Mouse (Mus musculus): ENCODE results near the gene Prkn. TPM values are rescaled to one million over a fixed set of nuclear protein-coding genes. Genes with fewer than 3 reads are reported as not detected.

The Prkn gene
- total RNA-seq, 4 experiments from 2014 or later = 12.0 to 26.3 (median 18.2) TPM

GRCm38 (mm10) chr17:11663437-11663836 lies 823.3 kb downstream of the Prkn start:
- no peak for DNase-seq

GRCm38 (mm10) chr17:11664610-11665345 lies 824.6 kb downstream of the Prkn start:
- no peak for DNase-seq

DNA sequence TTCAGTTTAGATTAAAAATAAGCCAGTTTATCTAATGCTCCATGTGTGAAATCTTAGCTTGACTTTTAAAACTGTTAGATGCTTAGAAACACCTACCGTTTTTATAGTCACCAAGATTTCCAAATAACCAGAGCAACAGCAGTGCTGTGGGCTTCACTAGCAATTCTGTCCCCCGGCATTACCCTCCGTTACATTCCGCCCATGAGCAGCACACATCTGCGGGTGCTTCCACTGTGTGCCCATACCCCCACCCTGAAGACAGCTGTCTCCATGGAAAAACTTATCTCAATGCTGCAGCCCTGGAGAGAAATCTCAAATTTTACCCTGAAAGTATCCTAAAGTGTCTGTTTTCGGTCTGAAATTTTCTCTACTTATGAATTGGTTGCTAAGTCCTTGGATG lies 839.5 kb downstream of the Prkn start:
- no peak for DNase-seq

- no peak for DNase-seq
Observed at GRCm38 (mm10) chr17:11680456-11680855, 840.3 kb downstream of the Prkn start.

- no peak for DNase-seq
Observed at GRCm38 (mm10) chr17:11681825-11682372, 841.7 kb downstream of the Prkn start.

- no peak for DNase-seq
Observed at GRCm38 (mm10) chr17:11705005-11705404, 864.8 kb downstream of the Prkn start.

- no peak for DNase-seq
Observed at GRCm38 (mm10) chr17:11705761-11706160, 865.6 kb downstream of the Prkn start.

DNA sequence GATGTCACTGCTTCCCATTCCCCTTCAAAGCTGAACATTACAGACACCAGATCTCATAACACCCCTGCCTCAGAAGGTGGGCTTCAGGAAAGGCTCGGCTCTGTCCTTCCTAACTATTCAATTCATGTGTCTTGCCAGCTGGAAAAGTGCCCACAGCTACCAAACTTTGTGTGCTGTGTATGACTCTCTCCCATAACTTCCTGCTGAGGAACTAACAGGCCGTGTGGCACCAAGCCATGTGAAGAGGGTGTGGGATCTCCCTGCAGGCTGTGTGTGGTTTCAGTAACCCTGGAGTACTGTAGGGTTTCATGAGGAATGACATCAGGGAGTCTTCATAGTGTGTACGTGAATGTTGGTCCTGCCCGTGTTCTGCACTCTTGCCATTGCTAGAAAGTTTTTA lies 871.9 kb downstream of the Prkn start:
- no peak for DNase-seq

DNA sequence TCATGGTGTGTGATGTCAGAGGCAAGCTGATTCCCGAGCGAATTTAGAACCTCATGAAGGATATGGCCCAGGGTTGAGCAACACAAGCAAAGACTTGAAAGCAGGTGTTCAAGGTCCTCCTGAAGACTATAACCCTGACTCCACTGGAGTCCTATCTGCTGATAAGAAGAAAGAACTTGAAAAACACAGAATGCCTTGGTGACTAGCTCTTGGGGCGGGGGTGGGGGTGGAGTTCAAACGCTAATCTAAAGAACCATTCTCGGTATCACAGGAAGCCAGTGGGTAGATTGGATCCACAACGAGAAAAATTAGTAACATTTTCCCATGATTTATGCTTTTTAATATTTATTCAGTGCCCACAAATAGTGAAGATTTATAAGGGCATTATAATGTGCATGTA lies 879.6 kb downstream of the Prkn start:
- no peak for DNase-seq

DNA sequence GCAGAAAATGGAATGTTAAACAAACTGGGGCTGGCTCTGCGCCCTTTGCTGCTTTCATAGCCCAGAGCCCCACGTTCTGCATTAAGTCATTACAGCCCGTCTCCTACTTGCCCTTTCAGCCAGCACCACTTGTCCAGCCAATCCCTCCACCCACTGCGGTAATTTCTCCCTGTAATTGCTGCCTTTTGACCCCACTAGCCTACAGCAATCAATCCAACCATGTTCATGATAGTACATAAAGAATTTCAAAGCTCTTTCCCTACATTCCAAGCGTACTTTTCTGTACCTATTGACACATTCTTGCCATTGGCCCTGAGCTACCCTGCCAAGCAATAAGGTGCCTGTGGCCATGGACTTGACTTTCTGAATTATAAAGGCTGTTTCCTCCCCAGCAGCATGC lies 881.7 kb downstream of the Prkn start:
- no peak for DNase-seq

GRCm38 (mm10) chr17:11722478-11722877 lies 882.3 kb downstream of the Prkn start:
- DNase-seq = no peak

GRCm38 (mm10) chr17:11724135-11724534 lies 884.0 kb downstream of the Prkn start:
- DNase-seq = no peak

- no peak for DNase-seq
Observed at GRCm38 (mm10) chr17:11727101-11727500, 886.9 kb downstream of the Prkn start.

- no peak for DNase-seq
Observed at GRCm38 (mm10) chr17:11728294-11728693, 888.1 kb downstream of the Prkn start.

DNA sequence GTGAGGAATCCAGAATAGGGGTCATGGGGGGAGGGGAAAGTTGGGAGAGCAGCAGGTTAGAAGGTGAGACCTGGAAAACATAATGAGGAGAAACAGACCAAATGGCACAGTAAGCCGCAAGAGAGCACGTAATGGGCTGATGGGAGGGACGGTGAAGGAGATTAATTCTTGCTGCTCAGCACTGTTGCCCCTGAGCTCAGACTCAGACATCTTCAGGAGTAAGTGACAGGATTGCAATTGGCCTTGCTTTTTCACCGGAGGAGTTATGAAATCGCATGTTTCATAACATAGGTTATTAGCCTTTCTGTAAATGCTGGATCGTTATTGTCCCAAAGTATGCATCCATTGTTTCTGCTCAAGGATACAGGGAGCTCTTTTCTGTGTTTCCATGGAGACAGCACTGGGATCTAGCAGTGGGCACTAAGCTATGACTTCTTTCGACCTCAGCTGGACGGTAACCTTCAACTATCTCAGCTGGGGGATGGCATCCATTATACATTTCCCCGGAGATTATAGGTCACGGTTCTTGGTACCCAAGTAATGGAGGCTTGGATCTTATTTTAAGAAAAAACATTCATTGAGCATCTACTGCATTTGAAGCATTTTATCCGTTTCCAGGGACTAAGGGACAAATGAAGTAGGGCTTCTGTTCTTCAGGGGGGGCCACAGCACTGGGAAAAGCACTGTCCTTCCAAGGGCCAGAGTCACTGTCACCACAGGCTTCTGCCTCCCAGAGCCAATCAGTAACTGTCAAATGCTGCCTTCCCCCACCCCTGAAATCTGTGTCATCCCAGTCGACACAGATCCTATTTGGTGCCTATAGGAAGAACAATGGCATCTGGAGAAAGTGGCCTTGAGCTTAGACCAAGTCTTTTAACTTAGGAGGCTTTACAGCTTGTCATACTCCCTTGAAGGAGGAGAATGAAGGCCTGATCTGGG lies 890.7 kb downstream of the Prkn start:
- no peak for DNase-seq

DNA sequence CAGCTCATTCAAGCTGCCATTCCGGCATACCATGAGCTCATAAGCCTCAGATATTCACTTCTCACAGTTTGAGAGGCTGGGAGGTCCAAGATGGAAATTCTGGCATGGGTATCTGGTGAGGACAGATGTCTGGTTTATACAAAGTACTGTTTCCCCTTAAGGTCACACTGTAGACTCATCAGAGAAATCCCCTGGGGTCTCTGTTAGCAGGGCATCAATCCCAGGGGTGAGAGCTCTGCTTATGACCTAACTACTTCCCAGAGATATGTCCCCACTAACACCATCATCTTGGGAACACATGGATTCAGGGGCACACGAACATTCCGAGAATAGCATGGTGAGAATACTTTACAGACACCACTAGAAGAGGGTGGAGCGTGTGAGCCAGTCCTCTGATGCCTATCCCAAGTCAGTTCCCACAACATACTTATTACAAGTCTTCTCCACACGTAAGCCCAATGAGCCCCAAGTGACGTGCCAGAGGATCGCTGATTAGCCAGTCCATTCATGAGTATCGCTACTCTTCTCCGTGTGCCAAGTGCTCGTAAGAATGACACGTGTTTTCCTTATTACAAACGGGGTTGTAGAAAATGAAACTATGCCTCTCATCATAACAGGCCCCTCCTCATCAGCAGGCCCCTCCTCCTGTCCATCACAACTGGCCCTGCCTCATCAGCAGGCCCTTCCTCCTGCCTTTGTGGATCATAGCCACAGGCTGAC lies 895.1 kb downstream of the Prkn start:
- no peak for DNase-seq

DNA sequence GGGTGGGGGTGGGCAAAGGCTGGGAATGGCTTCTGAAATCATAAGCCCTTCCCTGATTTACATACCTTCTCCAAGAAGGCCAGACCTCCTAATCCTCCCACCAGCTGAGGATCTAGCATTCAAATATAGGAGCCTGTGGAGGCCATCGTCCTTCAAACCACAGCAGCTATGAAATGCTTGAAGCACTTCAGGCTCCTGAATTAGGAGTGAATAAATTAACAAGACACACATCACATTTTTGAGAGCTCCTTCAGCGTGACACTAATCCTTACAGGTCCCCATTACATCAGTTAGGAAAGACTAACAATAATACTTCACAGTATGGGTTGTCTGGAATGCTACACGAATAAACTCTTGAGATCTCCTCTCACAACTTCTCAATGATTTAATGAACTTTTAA lies 896.3 kb downstream of the Prkn start:
- no peak for DNase-seq

GRCm38 (mm10) chr17:11737905-11738304 lies 897.7 kb downstream of the Prkn start:
- no peak for DNase-seq

DNA sequence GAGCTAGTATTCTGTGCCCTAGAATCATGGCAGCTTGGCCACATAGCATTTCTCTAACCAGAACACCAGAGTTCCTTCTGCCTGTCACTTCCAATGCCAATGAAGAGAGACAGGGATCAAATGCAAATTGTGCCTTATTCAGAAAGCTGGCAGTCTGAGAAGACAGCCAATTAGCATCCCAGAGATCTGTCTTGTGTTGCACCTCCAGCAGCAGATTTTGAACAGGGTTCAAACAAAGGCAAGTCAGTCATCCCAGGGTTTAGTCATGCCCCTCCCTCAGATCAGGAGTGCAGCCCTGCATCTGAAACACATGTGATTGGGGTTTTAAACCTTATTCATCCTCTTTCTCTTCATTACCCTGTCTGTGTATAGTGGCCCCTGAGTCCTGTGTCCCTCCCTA lies 900.5 kb downstream of the Prkn start:
- no peak for DNase-seq

- DNase-seq = no peak
Observed at GRCm38 (mm10) chr17:11741161-11741560, 901.0 kb downstream of the Prkn start.

- no peak for DNase-seq
Observed at GRCm38 (mm10) chr17:11751251-11751650, 911.1 kb downstream of the Prkn start.

DNA sequence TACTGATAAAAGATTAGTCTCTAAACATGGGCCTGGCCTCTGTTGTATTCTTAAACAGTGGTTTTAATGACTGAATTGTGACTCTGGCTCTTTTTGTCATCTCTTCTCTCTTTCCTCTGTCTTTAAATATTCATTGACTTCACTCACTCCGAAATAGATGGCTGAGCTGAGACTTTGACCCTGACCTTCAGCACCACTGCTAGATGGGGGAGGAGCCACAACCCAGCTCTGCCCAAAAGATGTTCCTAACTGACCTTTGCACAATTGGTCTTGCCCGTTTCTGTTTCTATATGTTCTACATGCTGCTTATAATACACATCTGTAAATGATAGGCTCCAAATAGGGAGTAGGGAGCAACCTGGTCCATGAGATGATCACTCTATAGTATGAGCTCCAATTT lies 912.5 kb downstream of the Prkn start:
- no peak for DNase-seq

GRCm38 (mm10) chr17:11765117-11765516 lies 924.9 kb downstream of the Prkn start:
- no peak for DNase-seq
